In the genomic region with DNA sequence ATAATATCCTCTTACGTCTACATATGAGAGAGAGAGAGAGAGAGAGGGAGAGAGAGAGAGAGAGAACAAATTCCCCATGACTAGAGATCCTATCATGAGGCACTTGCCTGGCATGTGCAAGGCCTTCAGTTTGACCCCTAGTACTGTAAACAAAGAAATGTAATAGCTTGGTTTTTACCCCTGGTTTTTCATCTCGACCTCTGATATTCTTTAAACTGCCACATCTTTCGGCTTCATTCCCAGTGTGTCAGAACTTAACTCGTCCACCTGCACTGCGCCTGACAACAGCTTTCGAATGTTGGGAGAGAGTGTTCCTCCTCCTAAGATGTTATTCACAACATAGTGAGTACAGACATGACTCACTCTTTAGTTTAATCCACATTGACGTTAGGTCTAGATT, we compare ENCODE assay signal across 27 mouse cellular contexts.
DNase-seq lines count a peak whose midpoint lies in the region; TF ChIP-seq lines count a peak whose summit lies in the region.
"Had no signal": no experiment of that assay in that cellular context is flagged by ENCODE, and none has a peak within 500 bp of the region (broad histone marks: within the 10 kb centered on the region; RNA-seq: fewer than 3 reads in every experiment).

No protein-coding gene starts in this region.

- peaks cover 18% of the 10 kb centered on the region for H3K4me1 ChIP-seq in liver, adult 2 months (ENCODE audit: control insufficient read depth, insufficient read depth, low read length)
- peaks cover 25% of the 10 kb centered on the region for H3K4me1 ChIP-seq in embryonic fibroblast, embryonic 13.5 days (ENCODE audit: control insufficient read depth, insufficient read depth, low read length)
- H3K4me1 ChIP-seq: liver, embryonic 15.5 days; megakaryocyte, embryonic 14.5 days had no signal

- 25% methylated on average over 7 of the region's 7 CpGs for WGBS in liver, adult 2 months

- DNase-seq in adrenal gland, adult 2 months = peak; percentile 18
- DNase-seq in adrenal gland, postnatal 25 days = no peak
- DNase-seq in liver, adult 2 months (ENCODE audit: extremely low read depth, low read depth, low spot score) = peak; percentile 92
- no peak for DNase-seq in liver
- no peak for DNase-seq in embryo, embryonic 10.5 days (ENCODE audit: low spot score)
- no peak for DNase-seq in heart, postnatal 14 days
- DNase-seq: cerebellum, adult 8-10 months; cerebellum, postnatal 36 days; embryo, embryonic 11 days; gastrocnemius, adult 2 months; kidney, adult 11 months; layer of hippocampus, postnatal 36 days; left cerebral cortex, postnatal 4 days; lung, postnatal 4 days; right cerebral cortex, adult 18-20 months; spleen, adult 18-20 months had no signal

- H3K36me3 ChIP-seq in liver, adult 2 months (ENCODE audit: control insufficient read depth, insufficient read depth, low read length) = no peaks in the 10 kb centered on the region
- H3K36me3 ChIP-seq: embryonic facial prominence, embryonic 12.5 days; forebrain, embryonic 10.5 days; forebrain, embryonic 15.5 days; kidney, embryonic 15.5 days; liver, embryonic 15.5 days; lung, embryonic 15.5 days; midbrain, embryonic 12.5 days; neural tube, embryonic 12.5 days had no signal

- H3K79me2 ChIP-seq in liver, adult 2 months (ENCODE audit: control insufficient read depth, insufficient read depth, low read length) = peaks cover 6% of the 10 kb centered on the region; the same call in 1 of the 2 replicates

- H3K27me3 ChIP-seq in liver, adult 2 months (ENCODE audit: control insufficient read depth, insufficient read depth, low read length) = no peaks in the 10 kb centered on the region
- H3K27me3 ChIP-seq: embryonic facial prominence, embryonic 12.5 days; forebrain, embryonic 15.5 days; kidney, embryonic 15.5 days; liver, embryonic 15.5 days; lung, embryonic 15.5 days; neural tube, embryonic 12.5 days had no signal

- intact Hi-C loops in heart, postnatal 14 days (cut with DNase I) = no loop called here

- TF ChIP-seq CTCF in liver, adult 2 months (IDR thresholded peaks at IDR 0.05; ENCODE audit: low read depth, low read length) = no peak
- no peak for TF ChIP-seq CTCF in embryonic fibroblast, embryonic 13.5 days (IDR thresholded peaks at IDR 0.05; ENCODE audit: borderline replicate concordance, insufficient read depth, low read length)

- no peak for TF ChIP-seq POLR2A in liver, adult 2 months (IDR thresholded peaks at IDR 0.05; ENCODE audit: extremely low read depth, insufficient read depth, low read length)
- no peak for TF ChIP-seq POLR2A in embryonic fibroblast, embryonic 13.5 days (IDR thresholded peaks at IDR 0.05; ENCODE audit: low read depth, low read length)

- H3K9ac ChIP-seq in liver, adult 2 months (ENCODE audit: low read depth, low read length) = no peak overlapping the region
- H3K9ac ChIP-seq: embryonic facial prominence, embryonic 12.5 days; forebrain, embryonic 15.5 days; kidney, embryonic 15.5 days; liver, embryonic 15.5 days; lung, embryonic 15.5 days; midbrain, embryonic 12.5 days; neural tube, embryonic 12.5 days had no signal

- H3K4me3 ChIP-seq in liver, adult 2 months (ENCODE audit: insufficient read depth, low read depth, low read length) = no peak overlapping the region
- H3K4me3 ChIP-seq in embryonic fibroblast, embryonic 13.5 days (ENCODE audit: insufficient read depth, low read length) = no peak overlapping the region
- H3K4me3 ChIP-seq: embryonic facial prominence, embryonic 12.5 days; forebrain, embryonic 10.5 days; forebrain, embryonic 15.5 days; gastrocnemius, adult 2 months; kidney, embryonic 15.5 days; liver, embryonic 15.5 days; lung, embryonic 15.5 days; megakaryocyte, embryonic 14.5 days; midbrain, embryonic 12.5 days; myocyte; neural tube, embryonic 12.5 days had no signal

- H3K27ac ChIP-seq in liver, adult 2 months (replicated peaks; ENCODE audit: insufficient read depth, low read depth, low read length) = peak overlapping the region; percentile 30; the same call in 1 of the 2 replicates
- peak overlapping the region; percentile 88 for H3K27ac ChIP-seq in embryonic fibroblast, embryonic 13.5 days (ENCODE audit: insufficient read depth, low read length)
- H3K27ac ChIP-seq: embryonic facial prominence, embryonic 12.5 days; forebrain, embryonic 10.5 days; forebrain, embryonic 15.5 days; liver, embryonic 15.5 days; midbrain, embryonic 12.5 days; neural tube, embryonic 12.5 days had no signal

Comparison
In these comparisons a context has a peak if more than half of its experiments do, and no peak if none do; other contexts are left out.
1. DNase-seq: peak in adrenal gland, adult 2 months (single experiment) and liver, adult 2 months (single experiment); none in adrenal gland, postnatal 25 days (single experiment), liver (single experiment), embryo, embryonic 10.5 days (single experiment) and heart, postnatal 14 days (0 of 2).